Mouse (Mus musculus) CH12.LX (cell line): ENCODE data around the gene Ano10. TPM values are rescaled to one million over a fixed set of nuclear protein-coding genes. Genes with fewer than 3 reads are reported as not detected.

Source experiments
- DNase-seq: peaks from one replicate; pipeline ENCODE4 v3.0.0-alpha.2; 2013; ENCODE audit errors: extremely low read depth
- H3K27ac ChIP-seq: 2 replicates; pipeline ENCODE4 v1.5.1; 2012; ENCODE audit warnings: low read depth, mild to moderate bottlenecking, control low read depth, moderate library complexity; ENCODE audit not compliant: insufficient read depth
- H3K27me3 ChIP-seq: replicated peaks from 2 replicates; pipeline ENCODE3; 2012; ENCODE audit warnings: inconsistent platforms
- H3K36me3 ChIP-seq, 2 experiments: replicated peaks in 1 of 2; 2 replicates each; pipeline versions ENCODE3 to v1.6.1; 2012; ENCODE audit warnings: inconsistent platforms in 1 of 2, low read length in 1 of 2, mild to moderate bottlenecking in 1 of 2, mixed read lengths in 1 of 2, moderate library complexity in 1 of 2; ENCODE audit not compliant: control insufficient read depth in 1 of 2, insufficient read depth in 1 of 2
- H3K4me1 ChIP-seq, 2 experiments: 2 replicates each; pipeline ENCODE4 v1.6.1; 2012; ENCODE audit warnings: inconsistent platforms in 1 of 2, moderate library complexity in 1 of 2; ENCODE audit not compliant: insufficient read depth in 2 of 2, control insufficient read depth in 1 of 2
- H3K4me2 ChIP-seq: 2 replicates; pipeline ENCODE4 v1.6.1; 2012; ENCODE audit warnings: low read depth, mild to moderate bottlenecking, control low read depth; ENCODE audit not compliant: poor library complexity, insufficient read depth, severe bottlenecking
- H3K4me3 ChIP-seq, 3 experiments: fragments of 150-350 bp in 1 of 3; sonication (generic) in 1 of 3; replicated peaks in 1 of 3; 2 replicates each; pipeline versions ENCODE3 to v1.5.1; 2011 to 2012; ENCODE audit warnings: low read depth in 2 of 3, low read length in 2 of 3, mild to moderate bottlenecking in 2 of 3, moderate library complexity in 2 of 3, control low read depth in 1 of 3, improper control_type of control experiment in 1 of 3, inconsistent platforms in 1 of 3, mixed read lengths in 1 of 3; ENCODE audit not compliant: poor library complexity in 1 of 3
- H3K79me2 ChIP-seq: replicated peaks from 2 replicates; pipeline ENCODE4 v1.6.1; 2012; ENCODE audit warnings: mild to moderate bottlenecking, moderate library complexity; ENCODE audit not compliant: control insufficient read depth, poor library complexity, insufficient read depth, severe bottlenecking; ENCODE audit errors: extremely low read depth
- H3K9ac ChIP-seq: 2 replicates; pipeline ENCODE4 v1.6.1; 2012; ENCODE audit warnings: low read depth, mild to moderate bottlenecking, control low read depth, moderate library complexity; ENCODE audit not compliant: insufficient read depth
- H3K9me3 ChIP-seq: replicated peaks from 2 replicates; pipeline ENCODE3; 2012; ENCODE audit warnings: low read length, inconsistent platforms, mixed read lengths
- CHD1 ChIP-seq: IDR thresholded peaks from 2 replicates; pipeline ENCODE4 v1.6.1; 2012; ENCODE audit warnings: low read depth, low read length, improper control_type of control experiment, inconsistent platforms
- EP300 ChIP-seq: IDR thresholded peaks from 2 replicates; pipeline ENCODE4 v1.6.1; 2011; ENCODE audit warnings: low read length, improper control_type of control experiment
- IRF4 ChIP-seq: IDR thresholded peaks from 2 replicates; pipeline ENCODE4 v1.6.1; 2014; ENCODE audit warnings: low read depth, mild to moderate bottlenecking, inconsistent platforms, low read length, improper control_type of control experiment
- MXI1 ChIP-seq: IDR thresholded peaks from 2 replicates; pipeline ENCODE4 v1.6.1; 2011; ENCODE audit warnings: mild to moderate bottlenecking, low read depth, low read length, improper control_type of control experiment
- PAX5 ChIP-seq: IDR thresholded peaks from 2 replicates; pipeline ENCODE4 v1.6.1; 2012; ENCODE audit warnings: low read length, inconsistent platforms, mixed read lengths
- POLR2A ChIP-seq: IDR thresholded peaks from 2 replicates; pipeline ENCODE4 v1.6.1; 2011; ENCODE audit warnings: low read depth, mild to moderate bottlenecking, improper control_type of control experiment, low read length
- ZC3H11A ChIP-seq: IDR thresholded peaks from 2 replicates; pipeline ENCODE4 v1.6.1; 2012; ENCODE audit warnings: low read depth, mild to moderate bottlenecking, inconsistent platforms, low read length, improper control_type of control experiment
- ZNF384 ChIP-seq: IDR thresholded peaks from 2 replicates; pipeline ENCODE4 v1.6.1; 2012; ENCODE audit warnings: low read depth, low read length, improper control_type of control experiment, inconsistent platforms
- dilution Hi-C: fragments of 300-500 bp; cut with MboI; formaldehyde crosslinking; loops from 2 replicates; pipeline ENCODE4 v1.14.3; 2020; ENCODE audit warnings: low sequenced_read_pairs; ENCODE audit not compliant: extremely low pct_unique_long_range_greater_than_20kb, extremely low pct_ligation_motif_present
- in situ Hi-C: fragments of 300-500 bp; cut with MboI; formaldehyde crosslinking; loops from 3 replicates; pipeline ENCODE4 v1.14.3; 2019; ENCODE audit warnings: low sequenced_read_pairs, low pct_ligation_motif_present, low pct_unique_long_range_greater_than_20kb, mixed read lengths
- polyA plus RNA-seq: library from polyadenylated mRNA; unstranded; fragments of >175 nt; gene quantifications from 2 replicates; pipeline ENCODE4 v1.2.1, GENCODE M21; 2012; ENCODE audit warnings: low read depth; ENCODE audit not compliant: insufficient read length
- total RNA-seq, 2 experiments: library from RNA; depleted of rRNA; stranded (reverse); fragments of 300-350 nt in 1 of 2; fragments of >200 nt in 1 of 2; gene quantifications; 2 replicates each; pipeline ENCODE4 v1.2.3; 2012 to 2014

The Ano10 gene
- total and polyA plus RNA-seq, 3 experiments, result 9.5 to 23.9 (median 12.2) TPM

- Histone ChIP-seq H3K4me2 (no peak overlapping the region), H3K27me3 (no peaks in the 10 kb centered on the region), H3K79me2 (no peaks in the 10 kb centered on the region), H3K4me3 (no peak overlapping the region), H3K27ac (no peak overlapping the region), H3K36me3 (no peaks in the 10 kb centered on the region), H3K9me3 (no peaks in the 10 kb centered on the region), H3K9ac (no peak overlapping the region), H3K4me1 (peaks cover 0 to 11% of the 10 kb centered on the region in 2 experiments; a peak in 1 of 4 replicates)
- no peak for TF ChIP-seq MXI1
- no peak for TF ChIP-seq EP300
- no peak for TF ChIP-seq IRF4
- TF ChIP-seq ZNF384, result no peak
- in situ Hi-C loops, result no loop called here
- DNase-seq, result no peak
- dilution Hi-C loops, result no loop called here
Measured at GRCm38 (mm10) chr9:122215118-122215517, 79.1 kb downstream of the Ano10 start.

DNA sequence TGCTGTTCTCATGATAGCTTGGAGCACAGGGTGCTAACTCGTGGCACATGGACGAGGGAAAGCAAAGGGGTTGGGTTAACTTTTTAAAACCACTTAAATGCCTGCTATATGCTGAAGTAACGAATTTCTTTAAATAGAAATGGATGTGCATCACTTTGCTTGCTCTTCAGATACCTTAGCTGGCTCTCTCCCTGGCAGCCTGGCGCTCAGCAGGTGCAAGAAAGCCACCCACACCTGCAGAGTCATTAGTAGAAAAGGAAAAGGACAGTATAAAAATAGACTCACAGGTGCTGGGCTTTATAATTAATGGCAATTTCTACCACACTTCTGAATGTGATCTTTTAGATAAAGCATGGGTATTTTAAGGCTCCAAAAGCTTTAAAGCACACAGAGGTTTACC is 85.9 kb downstream of the Ano10 start:
- no peak overlapping the region for H3K4me2 ChIP-seq

DNA sequence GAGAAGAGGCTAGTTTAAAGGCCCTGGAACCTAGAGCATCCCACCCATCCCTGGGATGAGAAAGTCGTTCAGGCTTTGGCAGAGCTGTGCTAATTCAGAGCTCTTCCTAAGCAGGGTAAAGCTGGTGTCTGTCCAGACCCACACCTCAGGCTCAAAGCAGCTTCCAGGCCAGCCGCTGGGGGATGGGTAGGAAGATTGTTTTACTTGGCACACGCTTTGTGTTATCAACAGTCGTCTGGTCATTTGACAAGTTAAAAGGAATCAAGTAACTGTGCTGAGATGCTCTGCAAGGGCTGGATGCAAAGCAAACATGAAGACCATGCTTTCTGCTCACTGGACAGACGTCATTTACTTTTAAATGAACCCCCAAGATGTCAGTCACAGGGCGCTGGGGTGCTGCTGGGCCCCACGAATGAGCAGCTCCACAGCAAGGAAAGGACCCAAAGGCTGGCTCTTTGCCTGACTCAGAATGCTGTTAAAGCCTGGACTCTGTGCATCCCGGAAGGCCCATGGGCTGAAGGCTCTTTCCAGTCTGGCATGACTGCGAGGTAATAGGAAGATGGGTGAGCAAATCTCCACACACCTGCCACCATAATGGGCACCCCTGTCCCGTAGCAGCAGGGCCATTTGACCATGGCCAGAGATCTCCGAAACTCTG is 88.6 kb downstream of the Ano10 start:
- Histone ChIP-seq H3K4me3 (no peak overlapping the region), H3K27ac (no peak overlapping the region), H3K9me3 (no peaks in the 10 kb centered on the region), H3K36me3 (peaks cover 0 to 2% of the 10 kb centered on the region in 2 experiments), H3K27me3 (no peaks in the 10 kb centered on the region), H3K4me1 (peaks cover 0 to 24% of the 10 kb centered on the region in 2 experiments; a peak in 3 of 4 replicates), H3K9ac (no peak overlapping the region), H3K4me2 (no peak overlapping the region), H3K79me2 (no peaks in the 10 kb centered on the region)
- dilution Hi-C loops, result no loop called here
- TF ChIP-seq ZNF384 (no peak), ZC3H11A (no peak), POLR2A (no peak)
- no peak for DNase-seq
- in situ Hi-C loops, result no loop called here

More for the DNA sequence above, 85.9 kb downstream of the Ano10 start:
- dilution Hi-C loops, result no loop called here
- Histone ChIP-seq H3K4me1 (peaks cover 0 to 32% of the 10 kb centered on the region in 2 experiments; a peak in 3 of 4 replicates), H3K4me3 (no peak overlapping the region), H3K27me3 (no peaks in the 10 kb centered on the region), H3K9ac (no peak overlapping the region), H3K36me3 (no peaks in the 10 kb centered on the region), H3K79me2 (no peaks in the 10 kb centered on the region)
- no peak for DNase-seq
- TF ChIP-seq MXI1 (no peak), PAX5 (no peak), CHD1 (no peak)
- TF ChIP-seq, all 38 proteins: peak for 0
- in situ Hi-C loops, result no loop called here
- Histone ChIP-seq H3K9me3 (no peaks in the 10 kb centered on the region), H3K27ac (no peak overlapping the region)
